Mouse (Mus musculus) CD4-positive naive resting alpha-beta T cell, adult 57 days (primary cell): Measurements from ENCODE around the gene Smco2. TPM values are rescaled to one million over a fixed set of nuclear protein-coding genes. Genes with fewer than 3 reads are reported as not detected.

Source experiments
- total RNA-seq: library from RNA; stranded (reverse); gene quantifications from one replicate; pipeline ENCODE4 v1.2.4, GENCODE M21; 2023

Smco2 gene
- not detected for total RNA-seq

GRCm38 (mm10) chr6:146850050-146850449 is at the start of gene Smco2:
Smco2 (plus strand) TSS chr6:146850104.

GRCm38 (mm10) chr6:146887958-146888659 is 38.2 kb downstream of the Smco2 start, which contains the start of gene Ppfibp1:
Ppfibp1 (plus strand) TSS chr6:146888487.

Other genes with a start within 250 kb of the Smco2 start
- 45.1 TPM for gene Med21, start 207.6 kb upstream of the Smco2 start, total RNA-seq
- gene Tm7sf3, start 207.3 kb upstream of the Smco2 start, total RNA-seq: 5.7 TPM
- gene Stk38l, start 125.1 kb upstream of the Smco2 start, total RNA-seq: 17.1 TPM
- gene Arntl2, start 54.0 kb upstream of the Smco2 start, total RNA-seq: 1.2 TPM
- 12.6 TPM for gene Ppfibp1, start 38.4 kb downstream of the Smco2 start, total RNA-seq
- gene 1700034J05Rik, start 104.3 kb downstream of the Smco2 start, total RNA-seq: not detected
- 0.47 TPM for gene Rep15, start 182.5 kb downstream of the Smco2 start, total RNA-seq
- gene Mrps35, start 192.7 kb downstream of the Smco2 start, total RNA-seq: 48.6 TPM
- not detected for gene Mansc4, start 236.9 kb downstream of the Smco2 start, total RNA-seq
- 9.9 TPM for gene Klhl42, start 241.3 kb downstream of the Smco2 start, total RNA-seq